Comparison of ENCODE assay signal across 9 mouse cellular contexts in genomic region chr10:79858416-79859074, GRCm38 (mm10). TPM values are rescaled to one million over a fixed set of nuclear protein-coding genes. Genes with fewer than 3 reads are reported as not detected.
DNase-seq lines count a peak whose midpoint lies in the region; ATAC-seq and TF ChIP-seq lines count a peak whose summit lies in the region.
"Had no signal": no experiment of that assay in that cellular context is flagged by ENCODE, and none has a peak within 500 bp of the region (broad histone marks: within the 10 kb centered on the region; RNA-seq: fewer than 3 reads in every experiment).

No protein-coding gene starts in this region.

- peaks cover 51% of the 10 kb centered on the region for H3K4me1 ChIP-seq in heart, embryonic 13.5 days
- peaks cover 39% of the 10 kb centered on the region for H3K4me1 ChIP-seq in kidney, postnatal 0 days (replicated peaks; ENCODE audit: insufficient read depth, low read length)
- peaks cover 21% of the 10 kb centered on the region for H3K4me1 ChIP-seq in liver, embryonic 11.5 days (replicated peaks; ENCODE audit: control insufficient read depth, insufficient read depth, low read length)
- peaks cover 61% of the 10 kb centered on the region for H3K4me1 ChIP-seq in olfactory bulb, adult 2 months (ENCODE audit: control insufficient read depth, insufficient read depth, low read length)

- peak overlapping the region; percentile 83 for H3K4me3 ChIP-seq in heart, embryonic 13.5 days
- peak overlapping the region; percentile 96; the same call in 1 of the 2 replicates for H3K4me3 ChIP-seq in kidney, postnatal 0 days (replicated peaks; ENCODE audit: low read depth, low read length)
- H3K4me3 ChIP-seq in liver, embryonic 11.5 days (ENCODE audit: low read depth, low read length), result peak overlapping the region; percentile 99; the same call in 1 of the 2 replicates
- H3K4me3 ChIP-seq in olfactory bulb, adult 2 months (ENCODE audit: insufficient read depth, low read depth, low read length), result 0 out of 2 replicates have a peak overlapping the region, but pooled peaks have one; percentile 5

- peak overlapping the region; percentile 93 for H3K9ac ChIP-seq in heart, embryonic 13.5 days
- H3K9ac ChIP-seq in kidney, postnatal 0 days (ENCODE audit: low read depth, low read length), result 0 out of 2 replicates have a peak overlapping the region, but pooled peaks have one; percentile 27
- H3K9ac ChIP-seq in liver, embryonic 11.5 days (ENCODE audit: low read depth, low read length), result no peak overlapping the region; the same call in 1 of the 2 replicates

- H3K4me2 ChIP-seq in heart, embryonic 13.5 days, result peak overlapping the region; percentile 99
- peak overlapping the region; percentile 91 for H3K4me2 ChIP-seq in kidney, postnatal 0 days (ENCODE audit: low read length)
- H3K4me2 ChIP-seq in liver, embryonic 11.5 days, result peak overlapping the region; percentile 99

- no peaks in the 10 kb centered on the region for H3K27me3 ChIP-seq in heart, embryonic 13.5 days (replicated peaks)
- no peaks in the 10 kb centered on the region for H3K27me3 ChIP-seq in kidney, postnatal 0 days (ENCODE audit: insufficient read depth, low read length)
- no peaks in the 10 kb centered on the region for H3K27me3 ChIP-seq in liver, embryonic 11.5 days (replicated peaks; ENCODE audit: control insufficient read depth, insufficient read depth, low read length)

- 36% methylated on average over 17 of the region's 17 CpGs for WGBS in heart, embryonic 13.5 days
- WGBS in kidney, postnatal 0 days, result 33% methylated on average over 17 of the region's 17 CpGs
- 72% methylated on average over 17 of the region's 17 CpGs for WGBS in liver, embryonic 11.5 days
- WGBS in olfactory bulb, adult 2 months, result 22% methylated on average over 17 of the region's 17 CpGs

- peak; percentile 77 to 81 for DNase-seq in heart, adult 18-20 months
- no peak for DNase-seq in heart, adult 8-10 months (ENCODE audit: low spot score)
- peak; percentile 78 for DNase-seq in cerebellum, adult 9-11 months
- DNase-seq in kidney, postnatal 0 days (ENCODE audit: low spot score), result no peak
- DNase-seq in liver, embryonic 11.5 days (ENCODE audit: low spot score), result no peak

- H3K36me3 ChIP-seq in heart, embryonic 13.5 days, result peaks cover 74% of the 10 kb centered on the region
- peaks cover 47% of the 10 kb centered on the region for H3K36me3 ChIP-seq in kidney, postnatal 0 days (ENCODE audit: insufficient read depth, low read length)
- peaks cover 71% of the 10 kb centered on the region for H3K36me3 ChIP-seq in liver, embryonic 11.5 days (ENCODE audit: control insufficient read depth, insufficient read depth, low read length)

- H3K9me3 ChIP-seq in heart, embryonic 13.5 days, result no peaks in the 10 kb centered on the region
- no peaks in the 10 kb centered on the region for H3K9me3 ChIP-seq in kidney, postnatal 0 days (replicated peaks; ENCODE audit: low read length)
- H3K9me3 ChIP-seq in liver, embryonic 11.5 days (ENCODE audit: control insufficient read depth, low read length), result no peaks in the 10 kb centered on the region

- peak overlapping the region; percentile 100 for H3K27ac ChIP-seq in heart, embryonic 13.5 days (replicated peaks)
- 0 out of 2 replicates have a peak overlapping the region, but pooled peaks have one; percentile 2 for H3K27ac ChIP-seq in kidney, postnatal 0 days
- H3K27ac ChIP-seq in liver, embryonic 11.5 days (ENCODE audit: low read depth, low read length), result no peak overlapping the region
- H3K27ac ChIP-seq in olfactory bulb, adult 2 months (ENCODE audit: insufficient read depth, low read depth, low read length), result peak overlapping the region; percentile 31; the same call in 1 of the 2 replicates

- TF ChIP-seq CTCF in kidney, postnatal 0 days (IDR thresholded peaks at IDR 0.05; ENCODE audit: low read depth), result no peak
- no peak for TF ChIP-seq CTCF in olfactory bulb, adult 2 months (IDR thresholded peaks at IDR 0.05; ENCODE audit: insufficient read depth, low read depth, low read length)

- no peak for ATAC-seq in heart, embryonic 13.5 days (ENCODE audit: extremely low read depth, insufficient number of reproducible peaks, low FRiP score, low TSS enrichment)
- no peak for ATAC-seq in kidney, postnatal 0 days (replicated peaks; ENCODE audit: low FRiP score, low read depth)
- ATAC-seq in liver, embryonic 11.5 days (replicated peaks; ENCODE audit: low FRiP score), result no peak
- no peak for ATAC-seq in megakaryocyte progenitor cell, adult 5-6 weeks (replicated peaks; ENCODE audit: poor library complexity)

- TF ChIP-seq POLR2A in olfactory bulb, adult 2 months (IDR thresholded peaks at IDR 0.05; ENCODE audit: insufficient read depth, low read depth, low read length), result no peak

RNA-seq across cellular contexts. Expression of gene Ptbp1, which starts 4.3 kb away (rescaled TPM):
- total RNA-seq in heart, adult 18-20 months (2021), result 10 to 100 TPM; 35.8 to 39.9 TPM
- 10 to 100 TPM; 45.4 to 57.7 (median 49.9) TPM for total RNA-seq in heart, adult 8-10 months (2022)
- 122 and 141 TPM in 2 replicates for polyA plus RNA-seq in heart, embryonic 13.5 days (2015; fragmentation: Nextera tagmentation; extraction: Ambion mirVana)
- 220 and 238 TPM in 2 replicates for polyA plus RNA-seq in kidney, postnatal 0 days (2015; fragmentation: Nextera tagmentation; extraction: Ambion mirVana)
- 329 and 336 TPM in 2 replicates for polyA plus RNA-seq in liver, embryonic 11.5 days (2014; fragmentation: Nextera tagmentation; extraction: Ambion mirVana)
- polyA plus RNA-seq in olfactory bulb, adult 2 months (2012; ENCODE audit: insufficient read depth, insufficient read length, low replicate concordance, missing spikeins), result 555 TPM in 1 of 2 replicates, not detected in the other
- 218 and 262 TPM in 2 replicates for total RNA-seq in megakaryocyte progenitor cell, adult 5-6 weeks (2015)
- 172 and 187 TPM in 2 replicates for total RNA-seq in megakaryocyte progenitor cell, adult 5-6 weeks (2017)

RNA-seq across cellular contexts. Expression of gene Prtn3, which starts 15.7 kb away (rescaled TPM):
- not detected for total RNA-seq in heart, adult 18-20 months (2021)
- 1 to 10 TPM in 1 of 4 experiments, not detected in 3; 2.4 TPM for total RNA-seq in heart, adult 8-10 months (2022)
- polyA plus RNA-seq in heart, embryonic 13.5 days (2015; fragmentation: Nextera tagmentation; extraction: Ambion mirVana), result 2.5 and 2.6 TPM in 2 replicates
- polyA plus RNA-seq in kidney, postnatal 0 days (2015; fragmentation: Nextera tagmentation; extraction: Ambion mirVana), result 6.5 and 7.9 TPM in 2 replicates
- 50.9 and 52.4 TPM in 2 replicates for polyA plus RNA-seq in liver, embryonic 11.5 days (2014; fragmentation: Nextera tagmentation; extraction: Ambion mirVana)
- polyA plus RNA-seq in olfactory bulb, adult 2 months (2012; ENCODE audit: insufficient read depth, insufficient read length, low replicate concordance, missing spikeins), result not detected in 2 replicates
- 3,382 and 3,510 TPM in 2 replicates for total RNA-seq in megakaryocyte progenitor cell, adult 5-6 weeks (2015)
- 738 and 1,001 TPM in 2 replicates for total RNA-seq in megakaryocyte progenitor cell, adult 5-6 weeks (2017)

RNA-seq across cellular contexts. Expression of gene Plppr3, which starts 15.9 kb away (rescaled TPM):
- under 1 TPM; 0.12 to 0.18 TPM for total RNA-seq in heart, adult 18-20 months (2021)
- total RNA-seq in heart, adult 8-10 months (2022), result under 1 TPM in 3 of 4 experiments, not detected in 1; 0.19 to 0.41 (median 0.29) TPM
- polyA plus RNA-seq in heart, embryonic 13.5 days (2015; fragmentation: Nextera tagmentation; extraction: Ambion mirVana), result 15.8 and 16.4 TPM in 2 replicates
- 37.0 and 41.5 TPM in 2 replicates for polyA plus RNA-seq in kidney, postnatal 0 days (2015; fragmentation: Nextera tagmentation; extraction: Ambion mirVana)
- polyA plus RNA-seq in liver, embryonic 11.5 days (2014; fragmentation: Nextera tagmentation; extraction: Ambion mirVana), result 17.6 and 20.9 TPM in 2 replicates
- polyA plus RNA-seq in olfactory bulb, adult 2 months (2012; ENCODE audit: insufficient read depth, insufficient read length, low replicate concordance, missing spikeins), result not detected in 2 replicates
- total RNA-seq in megakaryocyte progenitor cell, adult 5-6 weeks (2015), result 39.0 and 41.2 TPM in 2 replicates
- 93.9 and 96.9 TPM in 2 replicates for total RNA-seq in megakaryocyte progenitor cell, adult 5-6 weeks (2017)

RNA-seq across cellular contexts. Expression of gene Elane, which starts 27.5 kb away (rescaled TPM):
- not detected for total RNA-seq in heart, adult 18-20 months (2021)
- under 1 TPM in 1 of 4 experiments, not detected in 3; 0.57 TPM for total RNA-seq in heart, adult 8-10 months (2022)
- 0.25 and 0.96 TPM in 2 replicates for polyA plus RNA-seq in heart, embryonic 13.5 days (2015; fragmentation: Nextera tagmentation; extraction: Ambion mirVana)
- polyA plus RNA-seq in kidney, postnatal 0 days (2015; fragmentation: Nextera tagmentation; extraction: Ambion mirVana), result 0.14 TPM in 1 of 2 replicates, not detected in the other
- polyA plus RNA-seq in liver, embryonic 11.5 days (2014; fragmentation: Nextera tagmentation; extraction: Ambion mirVana), result 11.1 and 11.8 TPM in 2 replicates
- not detected in 2 replicates for polyA plus RNA-seq in olfactory bulb, adult 2 months (2012; ENCODE audit: insufficient read depth, insufficient read length, low replicate concordance, missing spikeins)
- 6,143 and 8,228 TPM in 2 replicates for total RNA-seq in megakaryocyte progenitor cell, adult 5-6 weeks (2015)
- total RNA-seq in megakaryocyte progenitor cell, adult 5-6 weeks (2017), result 2,359 and 2,989 TPM in 2 replicates

RNA-seq across cellular contexts. Expression of gene Cfd, which starts 32.1 kb away (rescaled TPM):
- 100 to 1,000 TPM in 1 of 2 experiments, 10 to 100 TPM in 1; 49.7 to 435 TPM for total RNA-seq in heart, adult 18-20 months (2021)
- 10 to 100 TPM; 12.7 to 46.8 (median 17.8) TPM for total RNA-seq in heart, adult 8-10 months (2022)
- not detected in 2 replicates for polyA plus RNA-seq in heart, embryonic 13.5 days (2015; fragmentation: Nextera tagmentation; extraction: Ambion mirVana)
- 0.13 TPM in 1 of 2 replicates, not detected in the other for polyA plus RNA-seq in kidney, postnatal 0 days (2015; fragmentation: Nextera tagmentation; extraction: Ambion mirVana)
- not detected in 2 replicates for polyA plus RNA-seq in liver, embryonic 11.5 days (2014; fragmentation: Nextera tagmentation; extraction: Ambion mirVana)
- not detected in 2 replicates for polyA plus RNA-seq in olfactory bulb, adult 2 months (2012; ENCODE audit: insufficient read depth, insufficient read length, low replicate concordance, missing spikeins)
- total RNA-seq in megakaryocyte progenitor cell, adult 5-6 weeks (2015), result 0.49 and 0.56 TPM in 2 replicates
- 1.2 TPM in 1 of 2 replicates, not detected in the other for total RNA-seq in megakaryocyte progenitor cell, adult 5-6 weeks (2017)
- total RNA-seq: hematopoietic stem cell, adult 5-6 weeks had no signal

Comparison
In these comparisons a context has a peak if more than half of its experiments do, and no peak if none do; other contexts are left out.
1. DNase-seq: peak in heart, adult 18-20 months (2 of 2) and cerebellum, adult 9-11 months (single experiment); none in heart, adult 8-10 months (single experiment), kidney, postnatal 0 days (single experiment) and liver, embryonic 11.5 days (single experiment).
2. H3K4me3 ChIP-seq: peak in every context shown above with its lines; median percentile 99 in liver, embryonic 11.5 days; 96 in kidney, postnatal 0 days; 83 in heart, embryonic 13.5 days; 5 in olfactory bulb, adult 2 months.
3. Peak in every context shown above with its lines, with median percentiles within 50 percentile points of each other: H3K4me2 ChIP-seq.